Mouse (Mus musculus) right cerebral cortex, postnatal 4 days (tissue): ENCODE results near the gene Sirpa.

Experiments used
- DNase-seq: peaks from one replicate; pipeline ENCODE4 v3.0.0-alpha.2; 2022

Gene Sirpa

GRCm38 (mm10) chr2:129652616-129653015, 60.0 kb downstream of the Sirpa start:
- DNase-seq, result no peak

DNA sequence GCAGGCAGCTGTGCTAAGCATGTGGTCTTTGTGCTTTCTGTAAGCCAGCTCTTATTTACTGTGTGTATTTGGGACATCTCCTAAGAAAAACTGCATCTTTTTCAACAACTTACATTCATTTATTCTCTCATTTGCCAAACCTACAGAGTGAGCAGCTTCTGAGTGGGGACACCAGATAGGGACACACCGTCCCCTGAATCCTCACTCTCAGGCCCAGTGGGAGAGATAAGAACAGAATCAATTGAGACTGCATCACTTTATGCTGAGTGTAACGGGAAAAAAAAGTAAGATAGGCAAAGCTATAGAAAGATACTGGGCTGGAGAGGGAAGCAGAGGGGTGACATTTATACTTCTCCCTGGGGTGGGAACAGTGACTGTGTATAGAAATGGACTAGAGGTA, 61.0 kb downstream of the Sirpa start:
- DNase-seq, result no peak

DNA sequence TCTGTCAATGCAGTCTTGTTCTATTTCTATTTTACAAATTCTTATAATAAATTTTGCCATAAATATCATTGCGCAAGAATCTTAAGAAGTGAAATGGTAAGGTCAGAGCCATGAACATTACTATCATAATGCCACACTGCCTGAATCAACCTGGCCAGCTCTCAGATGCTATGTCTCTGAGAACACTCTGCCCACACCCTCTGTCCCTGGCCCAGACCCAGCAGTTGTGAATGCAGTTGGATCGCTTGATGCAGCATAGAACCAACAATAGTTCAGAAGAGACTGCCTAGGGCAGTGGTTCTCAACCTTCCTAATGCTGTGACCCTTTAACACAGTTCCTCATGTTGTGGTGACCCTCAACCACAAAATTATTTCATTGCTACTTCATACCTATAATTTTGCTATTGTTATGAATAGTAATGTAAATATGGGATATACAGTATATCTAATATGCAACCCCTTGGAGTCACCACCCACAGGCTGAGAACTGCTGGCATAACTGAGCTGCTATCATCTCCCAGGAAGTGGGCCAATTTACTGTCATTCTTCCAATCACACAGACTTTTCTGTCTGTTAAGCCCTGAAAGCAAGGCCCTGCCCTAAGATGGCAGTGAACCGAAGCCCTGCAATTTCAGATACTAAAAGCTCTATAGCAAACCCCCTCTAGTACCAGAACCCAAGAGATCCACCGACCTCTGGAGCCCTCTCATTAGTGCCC, 61.8 kb downstream of the Sirpa start:
- DNase-seq, result no peak

DNA sequence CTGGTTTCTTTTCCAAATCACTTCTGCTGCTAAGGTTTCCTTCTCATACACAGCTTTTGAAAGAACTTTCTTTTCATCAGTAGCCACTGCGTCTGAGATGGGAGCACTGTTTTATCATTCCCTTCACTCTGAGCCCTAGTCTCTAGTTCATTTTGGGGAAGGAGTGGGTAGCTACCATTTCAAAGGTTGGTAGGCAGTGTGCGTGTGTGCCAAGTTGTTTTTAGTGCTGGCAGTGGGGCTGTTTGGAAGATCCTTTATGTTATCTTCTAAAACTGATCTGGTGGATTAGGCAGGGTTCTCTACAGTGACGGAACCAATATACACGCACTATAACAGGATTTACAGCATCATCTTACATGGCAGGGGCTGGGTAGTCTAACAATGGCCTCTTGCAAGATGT, 62.4 kb downstream of the Sirpa start:
- DNase-seq, result no peak

- no peak for DNase-seq
Observed at GRCm38 (mm10) chr2:129658796-129659195, 66.2 kb downstream of the Sirpa start.

DNA sequence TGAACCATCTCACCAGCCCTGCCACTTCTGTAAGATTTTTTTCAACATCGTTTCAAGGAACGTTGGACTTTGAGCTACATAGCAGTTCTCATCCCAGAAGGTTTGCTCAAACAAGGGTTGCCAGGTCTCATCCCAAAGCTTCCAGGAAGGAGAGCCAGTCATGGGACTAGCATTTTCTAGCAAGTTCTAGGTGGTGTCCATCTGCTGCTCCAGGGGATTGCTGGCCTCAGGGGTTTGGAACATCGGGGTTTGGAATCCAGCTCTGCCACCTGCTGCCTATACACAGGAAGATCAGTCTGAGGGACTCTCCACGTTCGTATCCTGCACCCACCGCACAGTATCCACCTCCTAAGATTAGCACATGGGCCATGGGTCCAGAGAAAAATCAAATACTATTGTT, 67.4 kb downstream of the Sirpa start:
- no peak for DNase-seq

GRCm38 (mm10) chr2:129662484-129662883, 69.8 kb downstream of the Sirpa start:
- no peak for DNase-seq

GRCm38 (mm10) chr2:129671911-129672310, 79.3 kb downstream of the Sirpa start:
- DNase-seq, result no peak

DNA sequence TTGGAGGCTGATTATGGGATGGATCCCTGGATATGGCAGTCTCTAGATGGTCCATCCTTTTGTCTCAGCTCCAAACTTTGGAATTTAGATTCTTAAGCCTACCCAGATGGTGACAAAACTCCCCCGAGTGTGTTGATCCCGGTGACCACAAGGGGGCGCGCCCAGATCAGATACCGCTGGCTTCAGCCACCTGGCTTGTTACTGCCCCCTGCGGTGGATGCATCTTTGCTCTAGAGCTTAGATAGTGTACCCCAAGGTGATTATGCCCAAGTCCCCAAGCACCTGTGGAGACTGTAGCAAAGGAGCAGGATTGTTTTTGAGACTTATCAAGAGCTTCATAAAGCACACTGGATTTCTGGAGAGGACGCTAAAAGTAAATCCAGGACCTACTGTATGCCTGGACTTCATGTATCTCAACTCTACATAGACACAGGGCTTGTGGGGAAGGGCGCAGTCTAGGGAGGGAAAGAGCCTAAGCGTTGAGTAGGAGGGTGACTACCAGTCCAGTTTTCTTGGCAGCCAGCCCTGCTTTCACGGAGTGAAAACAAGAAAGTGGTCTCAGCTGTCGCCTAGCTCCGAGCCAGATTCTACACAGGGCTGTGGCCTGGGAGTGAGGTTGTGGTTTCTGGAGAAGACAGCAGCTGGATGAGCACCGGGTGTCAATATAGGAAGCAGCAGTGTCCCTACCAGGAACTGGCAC, 82.5 kb downstream of the Sirpa start:
- DNase-seq, result peak; percentile 87

- peak; percentile 26 for DNase-seq
Observed at GRCm38 (mm10) chr2:129677664-129678063, 85.0 kb downstream of the Sirpa start.

GRCm38 (mm10) chr2:129679066-129679465, 86.4 kb downstream of the Sirpa start:
- no peak for DNase-seq

DNA sequence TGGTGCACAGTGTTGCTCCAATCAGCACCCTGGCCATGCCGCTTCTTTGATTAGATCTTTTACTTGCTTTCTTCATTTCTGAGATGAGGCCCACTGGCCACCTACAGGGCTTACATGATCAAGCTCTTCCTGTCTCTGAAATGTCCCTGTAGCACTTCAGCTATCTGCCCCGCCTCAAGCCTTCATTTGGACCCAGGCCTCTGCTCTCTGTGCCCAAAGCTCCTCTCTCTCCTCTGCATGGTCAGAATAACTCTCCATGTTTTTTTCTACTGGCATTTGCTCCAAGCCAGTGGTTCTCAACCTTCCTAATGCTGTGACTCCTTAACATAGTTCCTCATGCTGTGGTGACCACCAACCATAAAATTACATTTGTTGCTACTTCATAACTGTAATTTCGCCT, 87.6 kb downstream of the Sirpa start:
- no peak for DNase-seq
